Mouse (Mus musculus) C2C12 (cell line): ENCODE measurements around the gene Plekhj1. TPM values are rescaled to one million over a fixed set of nuclear protein-coding genes. Genes with fewer than 3 reads are reported as not detected.
"Not testable (repeated sequence)": the region's sequence is repeated elsewhere in the genome, so short reads cannot be mapped to it uniquely, and the experiment has no call there.

Experiments
- H3K27me3 ChIP-seq: one replicate; pipeline ENCODE4 v1.6.1; 2011; ENCODE audit not compliant: control insufficient read depth, insufficient read depth, insufficient read length
- H3K36me3 ChIP-seq: one replicate; pipeline ENCODE4 v1.6.1; 2011; ENCODE audit not compliant: control insufficient read depth, insufficient read depth
- H3K4me3 ChIP-seq: one replicate; pipeline ENCODE4 v1.5.1; 2011; ENCODE audit warnings: mild to moderate bottlenecking, control low read depth; ENCODE audit not compliant: poor library complexity, insufficient read depth, severe bottlenecking
- H3K79me2 ChIP-seq: one replicate; pipeline ENCODE4 v1.6.1; 2011; ENCODE audit not compliant: control insufficient read depth, insufficient read depth
- H3K79me3 ChIP-seq: one replicate; pipeline ENCODE4 v1.6.1; 2011; ENCODE audit warnings: low read depth, control low read depth
- H3ac ChIP-seq: one replicate; pipeline ENCODE3; 2011; ENCODE audit warnings: low read depth; ENCODE audit not compliant: control insufficient read depth, insufficient read length
- CEBPB ChIP-seq: IDR thresholded peaks from one replicate; pipeline ENCODE4 v1.6.1; 2011; ENCODE audit warnings: low read depth, mild to moderate bottlenecking, control low read depth, moderate library complexity
- CTCF ChIP-seq: IDR thresholded peaks from one replicate; pipeline ENCODE4 v1.5.1; 2011; ENCODE audit not compliant: control insufficient read depth, insufficient read depth, insufficient read length
- FOSL1 ChIP-seq: IDR thresholded peaks from one replicate; pipeline ENCODE4 v1.8.0; 2011; ENCODE audit warnings: mild to moderate bottlenecking, low read length; ENCODE audit not compliant: poor library complexity, insufficient read depth, severe bottlenecking
- MAX ChIP-seq: IDR thresholded peaks from one replicate; pipeline ENCODE4 v1.6.1; 2011; ENCODE audit warnings: mild to moderate bottlenecking, control low read depth
- MYOD1 ChIP-seq: IDR thresholded peaks from one replicate; pipeline ENCODE4 v1.6.1; 2011; ENCODE audit warnings: low read depth; ENCODE audit not compliant: control insufficient read depth, insufficient read length
- MYOG ChIP-seq: IDR thresholded peaks from one replicate; pipeline ENCODE4 v1.6.1; 2011; ENCODE audit not compliant: control insufficient read depth, insufficient read length; ENCODE audit errors: extremely low read depth
- USF1 ChIP-seq: IDR thresholded peaks from one replicate; pipeline ENCODE4 v1.6.1; 2011; ENCODE audit warnings: low read depth, mild to moderate bottlenecking, control low read depth, moderate library complexity
- polyA plus RNA-seq: library from polyadenylated mRNA; unstranded; fragments of >200 nt; fragmentation: generic; extraction: Trizol; gene quantifications from one replicate; pipeline ENCODE4 v1.2.1, GENCODE M21; 2012; ENCODE audit warnings: missing spikeins

Plekhj1 gene
- polyA plus RNA-seq, 1 experiment: 74.8 TPM

- H3K79me2 ChIP-seq: peaks cover 11% of the 10 kb centered on the region
- peaks cover 6% of the 10 kb centered on the region for H3K79me3 ChIP-seq
- H3K27me3 ChIP-seq: no peaks in the 10 kb centered on the region
- no peaks in the 10 kb centered on the region for H3K36me3 ChIP-seq
- H3ac ChIP-seq: no peak overlapping the region
- TF ChIP-seq CEBPB (no peak), FOSL1 (no peak), MYOG (no peak), CTCF (no peak), MAX (no peak), USF1 (no peak), MYOD1 (no peak)
- H3K4me3 ChIP-seq: no peak overlapping the region
Measured at GRCm38 (mm10) chr10:80822528-80822927, 24.1 kb upstream of the Plekhj1 start.

- H3K79me3 ChIP-seq: peaks cover under 1% of the 10 kb centered on the region
- no peak for TF ChIP-seq CEBPB
- TF ChIP-seq FOSL1: no peak
- no peak for TF ChIP-seq USF1
- no peak for TF ChIP-seq MYOD1
- TF ChIP-seq CTCF: peak; percentile 20
- TF ChIP-seq MAX: peak; percentile 52
- H3K36me3 ChIP-seq: no peaks in the 10 kb centered on the region
- H3K79me2 ChIP-seq: peaks cover 5% of the 10 kb centered on the region
- no peaks in the 10 kb centered on the region for H3K27me3 ChIP-seq
- H3ac ChIP-seq: no peak overlapping the region
- H3K4me3 ChIP-seq: no peak overlapping the region
Measured at GRCm38 (mm10) chr10:80821991-80822390, 23.6 kb upstream of the Plekhj1 start.

- TF ChIP-seq MYOD1 (no peak), USF1 (no peak), MAX (no peak), CTCF (no peak), CEBPB (no peak), MYOG (no peak), FOSL1 (no peak)
- H3K36me3 ChIP-seq: no peaks in the 10 kb centered on the region
- no peak overlapping the region for H3ac ChIP-seq
- no peaks in the 10 kb centered on the region for H3K79me3 ChIP-seq
- H3K79me2 ChIP-seq: no peaks in the 10 kb centered on the region
- H3K27me3 ChIP-seq: no peaks in the 10 kb centered on the region
- no peak overlapping the region for H3K4me3 ChIP-seq
Measured at GRCm38 (mm10) chr10:80819406-80819805, 21.0 kb upstream of the Plekhj1 start.

GRCm38 (mm10) chr10:80818599-80819281 lies 20.3 kb upstream of the Plekhj1 start:
- Histone ChIP-seq H3K79me3 (no peaks in the 10 kb centered on the region), H3ac (no peak overlapping the region), H3K4me3 (no peak overlapping the region), H3K27me3 (no peaks in the 10 kb centered on the region), H3K79me2 (no peaks in the 10 kb centered on the region), H3K36me3 (no peaks in the 10 kb centered on the region)
- no peak for TF ChIP-seq MYOD1
- no peak for TF ChIP-seq MYOG
- no peak for TF ChIP-seq MAX
- no peak for TF ChIP-seq FOSL1
- TF ChIP-seq USF1: no peak
- no peak for TF ChIP-seq CEBPB
- TF ChIP-seq CTCF: no peak

- H3K4me3 ChIP-seq, H3K79me2 ChIP-seq, H3K27me3 ChIP-seq, H3K79me3 ChIP-seq, H3ac ChIP-seq, H3K36me3 ChIP-seq: not testable (repeated sequence)
Measured at GRCm38 (mm10) chr10:80817955-80818354, 19.5 kb upstream of the Plekhj1 start.

- no peak overlapping the region for H3ac ChIP-seq
- H3K79me2 ChIP-seq: no peaks in the 10 kb centered on the region
- H3K27me3 ChIP-seq: no peaks in the 10 kb centered on the region
- H3K4me3 ChIP-seq: no peak overlapping the region
- H3K79me3 ChIP-seq: no peaks in the 10 kb centered on the region
- H3K36me3 ChIP-seq: no peaks in the 10 kb centered on the region
- TF ChIP-seq MYOG (no peak), FOSL1 (no peak), MYOD1 (no peak), CTCF (no peak), CEBPB (no peak), MAX (no peak), USF1 (no peak)
Measured at GRCm38 (mm10) chr10:80817164-80817563, 18.7 kb upstream of the Plekhj1 start.

GRCm38 (mm10) chr10:80816303-80816702 lies 17.9 kb upstream of the Plekhj1 start:
- not testable (repeated sequence) for H3K79me3 ChIP-seq, H3ac ChIP-seq, H3K79me2 ChIP-seq, H3K4me3 ChIP-seq, H3K27me3 ChIP-seq, H3K36me3 ChIP-seq
